Mouse (Mus musculus) embryonic facial prominence, embryonic 13.5 days (tissue): Measurements from ENCODE around the gene Ajm1. TPM values are rescaled to one million over a fixed set of nuclear protein-coding genes. Genes with fewer than 3 reads are reported as not detected.
A peak's percentile ranks its signal among the peaks of the same experiment; 100 is the strongest.
"Not testable (repeated sequence)": the region's sequence is repeated elsewhere in the genome, so short reads cannot be mapped to it uniquely, and the experiment has no call there.

Source experiments
- ATAC-seq: fragments of 200-750 bp; cut with Nextera tagmentation; 2 replicates; pipeline ENCODE4 v1.8.0; 2017; ENCODE audit warnings: low read depth; ENCODE audit not compliant: insufficient number of reproducible peaks, insufficient read depth, low FRiP score, low TSS enrichment
- H3K27ac ChIP-seq: fragments of 300-500 bp; sonication (generic); 2 replicates; pipeline ENCODE4 v1.5.1; 2015; ENCODE audit warnings: moderate library complexity, mild to moderate bottlenecking, inconsistent platforms
- H3K27me3 ChIP-seq: fragments of 300-500 bp; sonication (generic); 2 replicates; pipeline ENCODE4 v1.6.1; 2015; ENCODE audit warnings: mild to moderate bottlenecking, inconsistent platforms
- H3K36me3 ChIP-seq: fragments of 300-500 bp; sonication (generic); 2 replicates; pipeline ENCODE4 v1.6.1; 2015; ENCODE audit warnings: mild to moderate bottlenecking, inconsistent platforms
- H3K4me1 ChIP-seq: fragments of 300-500 bp; sonication (generic); 2 replicates; pipeline ENCODE4 v1.6.1; 2015; ENCODE audit warnings: inconsistent platforms
- H3K4me2 ChIP-seq: fragments of 300-500 bp; sonication (generic); 2 replicates; pipeline ENCODE4 v1.6.1; 2015; ENCODE audit warnings: moderate library complexity, mild to moderate bottlenecking, inconsistent platforms
- H3K4me3 ChIP-seq: fragments of 300-500 bp; sonication (generic); 2 replicates; pipeline ENCODE4 v1.5.1; 2015; ENCODE audit warnings: mild to moderate bottlenecking, inconsistent platforms
- H3K9ac ChIP-seq: fragments of 300-500 bp; sonication (generic); 2 replicates; pipeline ENCODE4 v1.6.1; 2015; ENCODE audit warnings: mild to moderate bottlenecking, inconsistent platforms
- H3K9me3 ChIP-seq: fragments of 300-500 bp; sonication (generic); 2 replicates; pipeline ENCODE4 v1.6.1; 2016; ENCODE audit warnings: inconsistent platforms
- WGBS: fragments of 180-500 bp; shearing (Covaris S2); methylation state at CpG from one replicate; pipeline ENCODE4 v1.1.7; 2015; ENCODE audit warnings: mixed read lengths; 5-methylcytosine and 5-hydroxymethylcytosine counted together
- polyA plus RNA-seq: library from polyadenylated mRNA; unstranded; fragments of >200 nt; fragmentation: Nextera tagmentation; extraction: Ambion mirVana; gene quantifications from 2 replicates; pipeline ENCODE4 v1.2.1, GENCODE M21; 2015

Gene Ajm1
- polyA plus RNA-seq, 1 experiment from 2014 or later, result 0.39 TPM

DNA sequence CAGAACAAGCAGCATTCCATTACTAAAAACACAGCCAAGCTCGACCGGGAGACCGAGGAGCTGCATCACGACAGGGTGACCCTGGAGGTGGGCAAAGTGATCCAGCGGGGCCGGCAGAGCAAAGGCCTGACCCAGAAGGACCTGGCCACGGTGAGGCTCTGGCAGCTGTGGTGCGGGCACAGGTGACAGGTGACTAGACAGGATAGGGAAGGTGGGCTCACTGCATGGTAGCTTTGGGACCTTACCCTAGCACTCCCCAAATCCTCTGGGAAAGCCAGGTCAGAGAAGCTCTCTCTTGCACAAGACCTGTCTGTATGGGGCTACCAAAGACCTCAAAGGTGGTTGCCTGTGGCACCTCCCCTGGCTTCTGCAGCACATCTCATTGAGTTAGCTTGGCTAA lies 21.0 kb downstream of the Ajm1 start:
- 84% methylated on average over 8 of the region's 8 CpGs for WGBS
- H3K9me3 ChIP-seq, result no peaks in the 10 kb centered on the region
- H3K36me3 ChIP-seq, result peaks cover 57% of the 10 kb centered on the region
- no peak overlapping the region for H3K4me3 ChIP-seq
- no peaks in the 10 kb centered on the region for H3K27me3 ChIP-seq
- H3K9ac ChIP-seq, result no peak overlapping the region
- ATAC-seq, result no peak
- no peak overlapping the region for H3K4me2 ChIP-seq
- no peak overlapping the region for H3K27ac ChIP-seq
- peaks cover 22% of the 10 kb centered on the region for H3K4me1 ChIP-seq

DNA sequence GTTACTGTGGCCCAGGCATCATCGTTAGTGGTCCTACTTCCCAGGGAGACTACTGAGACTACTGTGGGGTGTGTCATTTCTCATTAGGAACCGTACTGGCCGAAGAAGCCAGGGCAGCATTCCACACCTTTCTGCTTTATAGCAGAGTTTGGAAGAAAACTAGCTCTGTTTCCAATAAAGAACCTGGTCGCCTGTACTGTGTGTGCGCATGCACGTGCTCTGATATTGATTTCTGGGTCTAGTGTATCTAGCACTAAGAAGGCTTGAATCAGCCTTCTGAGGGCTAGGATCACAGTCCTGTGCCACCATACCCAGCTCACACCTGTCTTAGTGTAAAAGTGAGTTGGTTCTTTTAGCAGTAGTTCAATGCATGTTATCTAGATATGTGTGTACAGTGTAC lies 22.8 kb downstream of the Ajm1 start:
- 44% methylated on average over 6 of the region's 6 CpGs for WGBS
- ATAC-seq, result no peak
- no peaks in the 10 kb centered on the region for H3K27me3 ChIP-seq

GRCm38 (mm10) chr2:25557964-25558360 lies 23.6 kb downstream of the Ajm1 start:
- under 1% methylated on average over 24 of the region's 24 CpGs for WGBS
- ATAC-seq, result peak; percentile 41
- H3K4me3 ChIP-seq, result peak overlapping the region; percentile 97

More for the DNA sequence above, 22.8 kb downstream of the Ajm1 start:
- H3K4me2 ChIP-seq, result peak overlapping the region; percentile 95
- H3K36me3 ChIP-seq, result peaks cover 39% of the 10 kb centered on the region
- peak overlapping the region; percentile 95 for H3K9ac ChIP-seq
- H3K4me1 ChIP-seq, result peaks cover 22% of the 10 kb centered on the region
- peak overlapping the region; percentile 97 for H3K4me3 ChIP-seq
- H3K9me3 ChIP-seq, result no peaks in the 10 kb centered on the region
- no peak overlapping the region for H3K27ac ChIP-seq

GRCm38 (mm10) chr2:25557221-25557963 lies 24.2 kb downstream of the Ajm1 start, which contains the start of gene Edf1:
Gene Edf1, plus strand, starts transcription at chr2:25557847.
- Histone ChIP-seq H3K27ac (peak within 1 kb of the TSS; percentile 78), H3K4me1 (peaks cover 22% of the 10 kb centered on the region), H3K4me2 (peak within 1 kb of the TSS; percentile 95), H3K36me3 (peaks cover 26% of the 10 kb centered on the region), H3K4me3 (peak within 1 kb of the TSS; percentile 97), H3K27me3 (no peaks in the 10 kb centered on the region), H3K9me3 (no peaks in the 10 kb centered on the region), H3K9ac (peak within 1 kb of the TSS; percentile 95)
- peak; percentile 92 for ATAC-seq
- under 1% methylated on average over 61 of the region's 61 CpGs for WGBS

More at GRCm38 (mm10) chr2:25557964-25558360, 23.6 kb downstream of the Ajm1 start:
- H3K36me3 ChIP-seq, result peaks cover 31% of the 10 kb centered on the region
- peak overlapping the region; percentile 95 for H3K9ac ChIP-seq
- no peaks in the 10 kb centered on the region for H3K9me3 ChIP-seq
- H3K27ac ChIP-seq, result peak overlapping the region; percentile 64; the same call in 1 of the 2 replicates
- H3K4me2 ChIP-seq, result peak overlapping the region; percentile 95
- H3K4me1 ChIP-seq, result peaks cover 22% of the 10 kb centered on the region
- no peaks in the 10 kb centered on the region for H3K27me3 ChIP-seq

- peaks cover 15% of the 10 kb centered on the region for H3K36me3 ChIP-seq
- ATAC-seq, result no peak
- peaks cover 22% of the 10 kb centered on the region for H3K4me1 ChIP-seq
- 43% methylated on average over 1 of the region's 1 CpGs for WGBS
- no peaks in the 10 kb centered on the region for H3K9me3 ChIP-seq
- 0 out of 2 replicates have a peak overlapping the region, but pooled peaks have one; percentile 16 for H3K9ac ChIP-seq
- H3K4me2 ChIP-seq, result 0 out of 2 replicates have a peak overlapping the region, but pooled peaks have one; percentile 95
- no peak overlapping the region for H3K4me3 ChIP-seq
- no peaks in the 10 kb centered on the region for H3K27me3 ChIP-seq
- H3K27ac ChIP-seq, result no peak overlapping the region
Observed at GRCm38 (mm10) chr2:25556296-25556695, 25.3 kb downstream of the Ajm1 start.

DNA sequence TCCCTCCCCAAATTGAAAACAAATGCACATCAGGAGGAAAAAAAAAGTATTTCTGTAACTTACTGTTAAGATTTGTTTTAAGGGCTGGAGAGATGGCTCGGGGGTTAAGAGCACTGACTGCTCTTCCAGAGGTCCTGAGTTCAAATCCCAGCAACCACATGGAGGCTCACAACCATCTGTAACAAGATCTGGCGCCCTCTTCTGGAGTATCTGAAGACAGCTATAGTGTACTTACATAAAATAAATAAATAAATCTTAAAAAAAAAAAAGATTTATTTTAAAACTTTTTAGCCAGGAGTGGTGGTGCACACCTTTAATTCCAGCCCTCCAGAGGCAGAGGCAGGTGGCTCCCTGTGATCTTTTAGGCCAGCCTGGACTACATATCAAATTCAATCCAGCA lies 26.1 kb downstream of the Ajm1 start:
- H3K27me3 ChIP-seq, H3K36me3 ChIP-seq, H3K4me3 ChIP-seq, H3K4me2 ChIP-seq, H3K9me3 ChIP-seq, ATAC-seq, H3K27ac ChIP-seq, H3K9ac ChIP-seq: not testable (repeated sequence)
- 42% methylated on average over 2 of the region's 2 CpGs for WGBS
- peaks cover 22% of the 10 kb centered on the region for H3K4me1 ChIP-seq

- H3K4me1 ChIP-seq, H3K9ac ChIP-seq: not testable (repeated sequence)
- WGBS, result 80% methylated on average over 4 of the region's 4 CpGs
Observed at GRCm38 (mm10) chr2:25553171-25553786, 28.3 kb downstream of the Ajm1 start.

DNA sequence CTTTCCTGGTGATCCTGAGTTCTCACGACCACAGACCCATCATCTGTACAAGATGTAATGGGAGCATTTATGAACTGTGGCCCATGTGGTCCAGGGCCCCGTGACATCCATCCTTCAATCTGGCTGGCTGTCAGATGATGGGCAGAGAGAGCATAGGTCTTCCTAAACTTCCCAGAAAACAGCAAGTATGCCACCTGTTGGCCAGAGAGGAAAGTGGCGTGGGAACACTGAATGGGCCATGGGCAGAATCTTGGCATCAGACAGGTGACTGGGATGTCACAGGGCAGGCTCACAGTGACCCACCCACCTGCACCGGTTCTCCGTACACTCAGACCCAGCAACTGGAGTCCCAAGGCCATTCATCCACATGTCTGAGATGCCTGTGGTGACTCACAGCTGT lies 30.4 kb downstream of the Ajm1 start:
- Histone ChIP-seq H3K36me3 (no peaks in the 10 kb centered on the region), H3K4me3 (no peak overlapping the region), H3K4me1 (no peaks in the 10 kb centered on the region; the same call in 1 of the 2 replicates), H3K27me3 (no peaks in the 10 kb centered on the region), H3K9me3 (no peaks in the 10 kb centered on the region), H3K27ac (no peak overlapping the region), H3K9ac (no peak overlapping the region), H3K4me2 (no peak overlapping the region)
- ATAC-seq, result no peak
- 34% methylated on average over 5 of the region's 5 CpGs for WGBS

More at GRCm38 (mm10) chr2:25553171-25553786, 28.3 kb downstream of the Ajm1 start:
- H3K4me3 ChIP-seq, H3K36me3 ChIP-seq, ATAC-seq, H3K27ac ChIP-seq, H3K27me3 ChIP-seq, H3K9me3 ChIP-seq, H3K4me2 ChIP-seq: not testable (repeated sequence)

DNA sequence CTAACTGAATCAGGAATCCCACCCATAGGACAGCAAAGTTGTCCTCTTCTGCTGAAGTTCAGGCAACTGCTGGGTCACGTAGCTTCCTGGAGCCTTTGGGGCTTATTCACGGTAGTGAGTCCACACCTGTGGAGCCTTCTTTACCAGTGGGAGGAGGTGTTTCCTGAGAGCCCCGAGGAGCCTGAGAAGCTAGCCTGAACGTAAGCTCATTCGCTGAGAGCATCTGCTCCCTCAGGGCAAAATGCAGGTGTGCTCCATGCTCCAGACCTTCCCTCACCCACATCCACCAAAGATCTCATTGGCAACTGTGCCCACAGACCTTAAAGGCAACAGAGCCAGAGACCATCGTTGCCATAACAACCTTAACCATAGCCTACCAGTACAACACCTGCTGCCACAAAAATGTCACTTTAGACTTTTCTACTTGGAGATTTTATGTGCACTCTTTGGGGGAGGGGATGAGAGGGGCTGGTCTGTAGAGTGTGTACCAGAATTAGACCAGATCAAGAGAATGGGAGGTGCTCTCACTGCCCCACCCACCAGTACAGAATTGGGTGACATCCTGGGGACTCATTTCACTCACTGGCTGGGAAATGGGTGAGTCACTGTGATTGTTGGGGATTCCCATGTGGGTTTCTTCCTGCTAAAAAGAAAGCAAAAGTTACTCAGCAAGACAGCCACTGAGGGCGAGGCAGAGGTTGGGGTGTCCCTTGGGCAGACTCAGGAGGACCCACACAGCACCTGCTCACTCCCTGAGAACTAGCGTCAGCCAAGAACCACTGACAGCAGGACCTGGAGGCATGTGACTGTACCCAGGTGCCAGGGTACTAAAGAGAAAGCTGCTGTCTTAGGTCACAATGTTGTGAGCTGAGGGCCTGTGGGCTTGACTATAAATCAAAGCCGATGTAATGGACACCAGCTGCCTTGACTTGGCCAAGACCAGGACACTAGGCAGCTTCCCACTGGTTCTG lies 32.3 kb downstream of the Ajm1 start:
- Histone ChIP-seq H3K27me3 (no peaks in the 10 kb centered on the region), H3K9ac (no peak overlapping the region), H3K27ac (no peak overlapping the region), H3K4me1 (peaks cover 9% of the 10 kb centered on the region), H3K36me3 (no peaks in the 10 kb centered on the region), H3K9me3 (no peaks in the 10 kb centered on the region), H3K4me3 (no peak overlapping the region), H3K4me2 (no peak overlapping the region)
- no peak for ATAC-seq
- WGBS, result 64% methylated on average over 9 of the region's 9 CpGs

- ATAC-seq, result peak; percentile 99
Observed at GRCm38 (mm10) chr2:25546811-25547491, 34.6 kb downstream of the Ajm1 start, which contains the start of gene Traf2. Gene Traf2, minus strand, starts transcription at chr2:25546940.

More at GRCm38 (mm10) chr2:25546811-25547491, 34.6 kb downstream of the Ajm1 start, which contains the start of gene Traf2:
- peak within 1 kb of the TSS; percentile 72 for H3K27ac ChIP-seq
- no peaks in the 10 kb centered on the region for H3K9me3 ChIP-seq
- peaks cover 9% of the 10 kb centered on the region for H3K4me1 ChIP-seq
- H3K4me2 ChIP-seq, result peak within 1 kb of the TSS; percentile 77
- H3K9ac ChIP-seq, result peak within 1 kb of the TSS; percentile 83
- H3K27me3 ChIP-seq, result no peaks in the 10 kb centered on the region
- WGBS, result 3% methylated on average over 48 of the region's 48 CpGs
- H3K4me3 ChIP-seq, result peak within 1 kb of the TSS; percentile 73
- H3K36me3 ChIP-seq, result no peaks in the 10 kb centered on the region
